Mouse (Mus musculus): Measurements from ENCODE around the gene Lyar. TPM values are rescaled to one million over a fixed set of nuclear protein-coding genes. Genes with fewer than 3 reads are reported as not detected.

Lyar gene
- polyA plus RNA-seq, 1 experiment, result 17.7 TPM

- no peak for DNase-seq (ENCODE audit: extremely low spot score in 1 of 2, low spot score in 1 of 2)
Measured at GRCm38 (mm10) chr5:38255195-38255594, 34.9 kb downstream of the Lyar start.

GRCm38 (mm10) chr5:38255644-38256043, 35.4 kb downstream of the Lyar start:
- no peak for DNase-seq (ENCODE audit: extremely low spot score in 1 of 2, low spot score in 1 of 2)

- DNase-seq (ENCODE audit: extremely low spot score in 1 of 2, low spot score in 1 of 2), result no peak
Measured at GRCm38 (mm10) chr5:38256551-38256950, 36.3 kb downstream of the Lyar start.

- peak in 1 of 2 experiments; percentile 47 for DNase-seq (ENCODE audit: extremely low spot score in 1 of 2, low spot score in 1 of 2)
Measured at GRCm38 (mm10) chr5:38258034-38258772, 37.9 kb downstream of the Lyar start.

- DNase-seq (ENCODE audit: extremely low spot score in 1 of 2, low spot score in 1 of 2), result no peak
Measured at GRCm38 (mm10) chr5:38258773-38259146, 38.5 kb downstream of the Lyar start.

GRCm38 (mm10) chr5:38259455-38260106, 39.3 kb downstream of the Lyar start:
- no peak for DNase-seq (ENCODE audit: extremely low spot score in 1 of 2, low spot score in 1 of 2)

- peak; percentile 8 to 71 for DNase-seq (ENCODE audit: extremely low spot score in 1 of 2, low spot score in 1 of 2)
Measured at GRCm38 (mm10) chr5:38260107-38260682, 39.9 kb downstream of the Lyar start, which contains the start of gene Tmem128. TSS of gene Tmem128 (plus strand) at chr5:38260185.

GRCm38 (mm10) chr5:38270942-38271341, 50.7 kb downstream of the Lyar start:
- no peak for DNase-seq (ENCODE audit: extremely low spot score in 1 of 2, low spot score in 1 of 2)

- DNase-seq (ENCODE audit: extremely low spot score in 1 of 2, low spot score in 1 of 2), result no peak
Measured at GRCm38 (mm10) chr5:38273831-38274230, 53.6 kb downstream of the Lyar start.

GRCm38 (mm10) chr5:38275771-38276170, 55.5 kb downstream of the Lyar start, which contains the start of gene Otop1:
TSS of gene Otop1 (plus strand) at chr5:38275972.
- DNase-seq (ENCODE audit: extremely low spot score in 1 of 2, low spot score in 1 of 2), result no peak

GRCm38 (mm10) chr5:38276451-38276850, 56.2 kb downstream of the Lyar start:
- DNase-seq (ENCODE audit: extremely low spot score in 1 of 2, low spot score in 1 of 2), result no peak

- DNase-seq (ENCODE audit: extremely low spot score in 1 of 2, low spot score in 1 of 2), result no peak
Measured at GRCm38 (mm10) chr5:38277098-38277866, 57.0 kb downstream of the Lyar start.

- no peak for DNase-seq (ENCODE audit: extremely low spot score in 1 of 2, low spot score in 1 of 2)
Measured at GRCm38 (mm10) chr5:38277936-38278600, 57.8 kb downstream of the Lyar start.

- no peak for DNase-seq (ENCODE audit: extremely low spot score in 1 of 2, low spot score in 1 of 2)
Measured at GRCm38 (mm10) chr5:38280075-38280474, 59.8 kb downstream of the Lyar start.

Other genes with a start within 250 kb of the Lyar start
- gene Stx18, start 181.7 kb upstream of the Lyar start, polyA plus RNA-seq (2012; rRNA removed), result 43.9 and 48.9 TPM in 2 replicates
- gene Nsg1, start 60.6 kb upstream of the Lyar start, polyA plus RNA-seq (2012; rRNA removed), result 342 and 360 TPM in 2 replicates
- 19.6 and 20.9 TPM in 2 replicates for gene Zbtb49, start within 50 bp of the Lyar start, polyA plus RNA-seq (2012; rRNA removed)
- gene Tmem128, start 39.7 kb downstream of the Lyar start, polyA plus RNA-seq (2012; rRNA removed), result 45.7 and 47.2 TPM in 2 replicates
- 0.24 and 0.32 TPM in 2 replicates for gene Otop1, start 55.5 kb downstream of the Lyar start, polyA plus RNA-seq (2012; rRNA removed)
- gene Drd5, start 98.9 kb downstream of the Lyar start, polyA plus RNA-seq (2012; rRNA removed), result 1.5 and 1.8 TPM in 2 replicates